Mouse (Mus musculus): ENCODE measurements around the gene Gapdhs. TPM values are rescaled to one million over a fixed set of nuclear protein-coding genes. Genes with fewer than 3 reads are reported as not detected.

The Gapdhs gene
- polyA plus RNA-seq, 1 experiment from 2014 or later, result 0.30 TPM

DNA sequence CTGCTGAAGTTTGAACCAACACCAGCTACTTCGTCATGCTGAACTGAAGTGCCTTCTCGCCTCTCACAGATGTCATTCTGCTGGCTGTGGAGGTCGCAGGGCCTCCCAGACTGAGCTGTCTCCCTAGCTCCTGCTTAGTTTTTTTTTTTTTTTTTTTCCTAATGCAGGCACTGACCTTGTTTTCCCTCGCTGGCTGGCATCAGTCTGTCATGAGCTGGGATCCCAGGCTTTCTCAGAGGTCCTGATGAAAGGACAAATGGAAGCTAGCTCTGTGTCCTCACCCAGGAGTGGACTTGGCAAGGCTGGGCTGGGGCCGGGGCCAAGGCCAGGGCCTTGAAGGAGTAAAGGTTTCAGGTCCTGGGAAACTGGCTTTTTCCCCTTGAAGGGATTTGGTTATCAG is 61.6 kb downstream of the Gapdhs start:
- Histone ChIP-seq H3K4me2 (replicated peaks; ENCODE audit: low read depth) (no peak overlapping the region), H3K36me3 (ENCODE audit: control insufficient read depth, insufficient read depth, low read length) (no peaks in the 10 kb centered on the region), H3K27ac (replicated peaks) (no peak overlapping the region), H3K9me3 (ENCODE audit: control insufficient read depth, low read length) (no peaks in the 10 kb centered on the region), H3K4me1 (replicated peaks; ENCODE audit: control insufficient read depth, insufficient read depth) (no peaks in the 10 kb centered on the region), H3K4me3 (ENCODE audit: low read depth, low read length) (no peak overlapping the region), H3K27me3 (ENCODE audit: control insufficient read depth, insufficient read depth, low read length) (no peaks in the 10 kb centered on the region), H3K9ac (ENCODE audit: low read length) (no peak overlapping the region)
- WGBS, result 51% methylated on average over 5 of the region's 5 CpGs
- no peak for TF ChIP-seq CTCF (IDR thresholded peaks at IDR 0.05; ENCODE audit: low read depth)
- no peak for TF ChIP-seq EP300 (optimal IDR thresholded peaks at IDR 0.05)
- no peak for ATAC-seq (ENCODE audit: low FRiP score, low TSS enrichment)
- DNase-seq (ENCODE audit: low spot score), result no peak

Other genes with a start within 250 kb of the Gapdhs start
- 1.5 and 1.6 TPM in 2 replicates for gene Arhgap33, start 208.6 kb downstream of the Gapdhs start, polyA plus RNA-seq (2015; fragmentation: Nextera tagmentation; extraction: Ambion mirVana)
- gene Hspb6, start 191.5 kb downstream of the Gapdhs start, polyA plus RNA-seq (2015; fragmentation: Nextera tagmentation; extraction: Ambion mirVana), result 66.4 and 75.7 TPM in 2 replicates
- gene Proser3, start 191.4 kb downstream of the Gapdhs start, polyA plus RNA-seq (2015; fragmentation: Nextera tagmentation; extraction: Ambion mirVana), result 2.2 and 2.3 TPM in 2 replicates
- 30.2 and 30.9 TPM in 2 replicates for gene Lin37, start 183.8 kb downstream of the Gapdhs start, polyA plus RNA-seq (2015; fragmentation: Nextera tagmentation; extraction: Ambion mirVana)
- 60.5 and 63.9 TPM in 2 replicates for gene U2af1l4, start 180.4 kb downstream of the Gapdhs start, polyA plus RNA-seq (2015; fragmentation: Nextera tagmentation; extraction: Ambion mirVana)
- 2.5 and 2.6 TPM in 2 replicates for gene Gm49396, start 180.3 kb downstream of the Gapdhs start, polyA plus RNA-seq (2015; fragmentation: Nextera tagmentation; extraction: Ambion mirVana)
- gene Psenen, start 180.1 kb downstream of the Gapdhs start, polyA plus RNA-seq (2015; fragmentation: Nextera tagmentation; extraction: Ambion mirVana), result 185 and 197 TPM in 2 replicates
- gene Igflr1, start 178.3 kb downstream of the Gapdhs start, polyA plus RNA-seq (2015; fragmentation: Nextera tagmentation; extraction: Ambion mirVana), result 1.3 and 1.4 TPM in 2 replicates
- 3.3 and 3.7 TPM in 2 replicates for gene Kmt2b, start 155.0 kb downstream of the Gapdhs start, polyA plus RNA-seq (2015; fragmentation: Nextera tagmentation; extraction: Ambion mirVana)
- gene Zbtb32, start 144.8 kb downstream of the Gapdhs start, polyA plus RNA-seq (2015; fragmentation: Nextera tagmentation; extraction: Ambion mirVana), result 1.6 and 1.8 TPM in 2 replicates
- 0.71 and 0.92 TPM in 2 replicates for gene Upk1a, start 130.8 kb downstream of the Gapdhs start, polyA plus RNA-seq (2015; fragmentation: Nextera tagmentation; extraction: Ambion mirVana)
- 1,340 and 1,422 TPM in 2 replicates for gene Cox6b1, start 117.5 kb downstream of the Gapdhs start, polyA plus RNA-seq (2015; fragmentation: Nextera tagmentation; extraction: Ambion mirVana)
- gene Etv2, start 107.8 kb downstream of the Gapdhs start, polyA plus RNA-seq (2015; fragmentation: Nextera tagmentation; extraction: Ambion mirVana), result not detected in 2 replicates
- 88.1 and 93.2 TPM in 2 replicates for gene Rbm42, start 93.4 kb downstream of the Gapdhs start, polyA plus RNA-seq (2015; fragmentation: Nextera tagmentation; extraction: Ambion mirVana)
- gene Haus5, start 78.7 kb downstream of the Gapdhs start, polyA plus RNA-seq (2015; fragmentation: Nextera tagmentation; extraction: Ambion mirVana), result 10.8 and 11.7 TPM in 2 replicates
- 0.21 TPM in 1 of 2 replicates, not detected in the other for gene Pmis2, start 72.1 kb downstream of the Gapdhs start, polyA plus RNA-seq (2015; fragmentation: Nextera tagmentation; extraction: Ambion mirVana)
- 54.4 and 61.2 TPM in 2 replicates for gene 2200002J24Rik, start 44.8 kb downstream of the Gapdhs start, polyA plus RNA-seq (2015; fragmentation: Nextera tagmentation; extraction: Ambion mirVana)
- gene Atp4a, start 31.5 kb downstream of the Gapdhs start, polyA plus RNA-seq (2015; fragmentation: Nextera tagmentation; extraction: Ambion mirVana), result 601 and 695 TPM in 2 replicates
- gene Tmem147, start 14.1 kb downstream of the Gapdhs start, polyA plus RNA-seq (2015; fragmentation: Nextera tagmentation; extraction: Ambion mirVana), result 210 and 221 TPM in 2 replicates
- 438 and 453 TPM in 2 replicates for gene Sbsn, start 7.8 kb upstream of the Gapdhs start, polyA plus RNA-seq (2015; fragmentation: Nextera tagmentation; extraction: Ambion mirVana)
- gene Dmkn, start 20.1 kb upstream of the Gapdhs start, polyA plus RNA-seq (2015; fragmentation: Nextera tagmentation; extraction: Ambion mirVana), result 1,959 and 2,038 TPM in 2 replicates
- 12,744 and 13,054 TPM in 2 replicates for gene Krtdap, start 44.2 kb upstream of the Gapdhs start, polyA plus RNA-seq (2015; fragmentation: Nextera tagmentation; extraction: Ambion mirVana)
- 1.7 TPM in 2 replicates for gene Ffar2, start 80.1 kb upstream of the Gapdhs start, polyA plus RNA-seq (2015; fragmentation: Nextera tagmentation; extraction: Ambion mirVana)
- gene Ffar3, start 112.5 kb upstream of the Gapdhs start, polyA plus RNA-seq (2015; fragmentation: Nextera tagmentation; extraction: Ambion mirVana), result 0.22 and 0.30 TPM in 2 replicates
- gene Ffar1, start 117.9 kb upstream of the Gapdhs start, polyA plus RNA-seq (2015; fragmentation: Nextera tagmentation; extraction: Ambion mirVana), result 0.04 and 0.06 TPM in 2 replicates
- gene Cd22, start 136.7 kb upstream of the Gapdhs start, polyA plus RNA-seq (2015; fragmentation: Nextera tagmentation; extraction: Ambion mirVana), result 0.05 and 0.07 TPM in 2 replicates
- gene Mag, start 171.2 kb upstream of the Gapdhs start, polyA plus RNA-seq (2015; fragmentation: Nextera tagmentation; extraction: Ambion mirVana), result 0.33 and 0.36 TPM in 2 replicates
- 0.52 and 0.54 TPM in 2 replicates for gene Hamp2, start 181.0 kb upstream of the Gapdhs start, polyA plus RNA-seq (2015; fragmentation: Nextera tagmentation; extraction: Ambion mirVana)
- 0.45 and 1.6 TPM in 2 replicates for gene Hamp, start 200.4 kb upstream of the Gapdhs start, polyA plus RNA-seq (2015; fragmentation: Nextera tagmentation; extraction: Ambion mirVana)
- gene Usf2, start 213.1 kb upstream of the Gapdhs start, polyA plus RNA-seq (2015; fragmentation: Nextera tagmentation; extraction: Ambion mirVana), result 12.0 and 14.2 TPM in 2 replicates
- 101 and 111 TPM in 2 replicates for gene Lsr, start 229.8 kb upstream of the Gapdhs start, polyA plus RNA-seq (2015; fragmentation: Nextera tagmentation; extraction: Ambion mirVana)
- 5.3 and 5.7 TPM in 2 replicates for gene Fam187b, start 230.1 kb upstream of the Gapdhs start, polyA plus RNA-seq (2015; fragmentation: Nextera tagmentation; extraction: Ambion mirVana)

Measured in stomach, postnatal 0 days (tissue).